Mouse (Mus musculus) E14TG2a.4 (cell line): ENCODE data around the gene Map2k7.

Source experiments
- H3K27me3 ChIP-seq: 2 replicates; pipeline ENCODE4 v1.6.1; 2014; ENCODE audit warnings: low read length, control low read depth; ENCODE audit not compliant: insufficient read depth
- H3K36me3 ChIP-seq: 2 replicates; pipeline ENCODE4 v1.6.1; 2014; ENCODE audit warnings: low read length, control low read depth; ENCODE audit not compliant: insufficient read depth
- H3K4me1 ChIP-seq: replicated peaks from 2 replicates; pipeline ENCODE4 v1.6.1; 2014; ENCODE audit warnings: low read depth, low read length, control low read depth
- H3K4me3 ChIP-seq: replicated peaks from 2 replicates; pipeline ENCODE4 v1.5.1; 2014; ENCODE audit warnings: mild to moderate bottlenecking, low read length
- H3K9me3 ChIP-seq: 2 replicates; pipeline ENCODE4 v1.6.1; 2014; ENCODE audit warnings: low read length, control low read depth
- CTCF ChIP-seq: conservative IDR thresholded peaks from 2 replicates; pipeline ENCODE4 v1.5.1; 2014; ENCODE audit warnings: low read length
- NANOG ChIP-seq: IDR thresholded peaks from 2 replicates; pipeline ENCODE4 v1.6.1; 2014; ENCODE audit warnings: borderline replicate concordance, low read length, mixed read lengths
- POU5F1 ChIP-seq: IDR thresholded peaks from 2 replicates; pipeline ENCODE4 v1.6.1; 2014; ENCODE audit warnings: low read length, borderline replicate concordance

Gene Map2k7

GRCm38 (mm10) chr8:4238434-4239192 lies at the start of gene Map2k7, which contains the start of gene Gm49320:
Map2k7 (plus strand) TSS chr8:4238740.
Gm49320 (plus strand) TSS chr8:4238865.
- H3K9me3 ChIP-seq = no peaks in the 10 kb centered on the region
- TF ChIP-seq POU5F1 (no peak), NANOG (no peak), CTCF (no peak)
- peaks cover 47% of the 10 kb centered on the region for H3K4me1 ChIP-seq
- peaks cover 42% of the 10 kb centered on the region for H3K36me3 ChIP-seq
- H3K27me3 ChIP-seq = peaks cover 26% of the 10 kb centered on the region
- peak within 1 kb of the TSS; percentile 88 for H3K4me3 ChIP-seq

GRCm38 (mm10) chr8:4189031-4189722 lies 49.4 kb upstream of the Map2k7 start:
- peaks cover 25% of the 10 kb centered on the region for H3K4me1 ChIP-seq
- H3K27me3 ChIP-seq = peaks cover 68% of the 10 kb centered on the region
- no peaks in the 10 kb centered on the region for H3K9me3 ChIP-seq
- TF ChIP-seq NANOG (no peak), POU5F1 (no peak), CTCF (no peak)
- H3K4me3 ChIP-seq = no peak overlapping the region
- H3K36me3 ChIP-seq = 0 out of 2 replicates have a peak, but pooled peaks cover 5% of the 10 kb centered on the region

GRCm38 (mm10) chr8:4192305-4192704 lies 46.2 kb upstream of the Map2k7 start:
- Histone ChIP-seq H3K27me3 (peaks cover 79% of the 10 kb centered on the region), H3K36me3 (0 out of 2 replicates have a peak, but pooled peaks cover 4% of the 10 kb centered on the region), H3K4me3 (no peak overlapping the region), H3K9me3 (no peaks in the 10 kb centered on the region), H3K4me1 (peaks cover 21% of the 10 kb centered on the region)
- TF ChIP-seq POU5F1 (no peak), CTCF (no peak), NANOG (no peak)

GRCm38 (mm10) chr8:4192807-4193587 lies 45.5 kb upstream of the Map2k7 start:
- H3K27me3 ChIP-seq = peaks cover 74% of the 10 kb centered on the region
- peak overlapping the region; percentile 56 for H3K4me3 ChIP-seq
- no peaks in the 10 kb centered on the region for H3K9me3 ChIP-seq
- peaks cover 21% of the 10 kb centered on the region for H3K4me1 ChIP-seq
- peak; percentile 80 for TF ChIP-seq CTCF
- TF ChIP-seq POU5F1 = peak; percentile 81
- peak; percentile 87 for TF ChIP-seq NANOG
- H3K36me3 ChIP-seq = no peaks in the 10 kb centered on the region

GRCm38 (mm10) chr8:4193588-4193894 lies 45.0 kb upstream of the Map2k7 start:
- TF ChIP-seq CTCF (no peak), NANOG (no peak), POU5F1 (no peak)
- no peaks in the 10 kb centered on the region for H3K9me3 ChIP-seq
- peaks cover 68% of the 10 kb centered on the region for H3K27me3 ChIP-seq
- H3K4me1 ChIP-seq = peaks cover 21% of the 10 kb centered on the region
- no peaks in the 10 kb centered on the region for H3K36me3 ChIP-seq
- peak overlapping the region; percentile 56; the same call in 1 of the 2 replicates for H3K4me3 ChIP-seq

GRCm38 (mm10) chr8:4201321-4201720 lies 37.2 kb upstream of the Map2k7 start:
- no peaks in the 10 kb centered on the region for H3K9me3 ChIP-seq
- TF ChIP-seq NANOG = no peak
- no peak for TF ChIP-seq CTCF
- no peak for TF ChIP-seq POU5F1

GRCm38 (mm10) chr8:4205246-4206123 lies 33.1 kb upstream of the Map2k7 start:
- H3K9me3 ChIP-seq = peaks cover 15% of the 10 kb centered on the region
- no peaks in the 10 kb centered on the region for H3K36me3 ChIP-seq
- peak overlapping the region; percentile 71 for H3K4me3 ChIP-seq
- TF ChIP-seq POU5F1 = no peak
- peak; percentile 15 for TF ChIP-seq CTCF
- H3K4me1 ChIP-seq = peaks cover 35% of the 10 kb centered on the region
- peaks cover 100% of the 10 kb centered on the region for H3K27me3 ChIP-seq

More at GRCm38 (mm10) chr8:4201321-4201720, 37.2 kb upstream of the Map2k7 start:
- H3K4me3 ChIP-seq = no peak overlapping the region
- H3K36me3 ChIP-seq = no peaks in the 10 kb centered on the region
- H3K4me1 ChIP-seq = peaks cover 17% of the 10 kb centered on the region
- H3K27me3 ChIP-seq = peaks cover 81% of the 10 kb centered on the region
